Mouse (Mus musculus) heart, postnatal 0 days (tissue): ENCODE data around the gene 4930544D05Rik.

ENCODE experiments used
- CTCF ChIP-seq: IDR thresholded peaks from 2 replicates; pipeline ENCODE4 v1.5.1; 2016; ENCODE audit warnings: antibody characterized with exemption, control low read depth, low read depth
- EP300 ChIP-seq: IDR thresholded peaks from 2 replicates; pipeline ENCODE4 v1.6.1; 2016; ENCODE audit warnings: antibody characterized with exemption, low read depth

DNA sequence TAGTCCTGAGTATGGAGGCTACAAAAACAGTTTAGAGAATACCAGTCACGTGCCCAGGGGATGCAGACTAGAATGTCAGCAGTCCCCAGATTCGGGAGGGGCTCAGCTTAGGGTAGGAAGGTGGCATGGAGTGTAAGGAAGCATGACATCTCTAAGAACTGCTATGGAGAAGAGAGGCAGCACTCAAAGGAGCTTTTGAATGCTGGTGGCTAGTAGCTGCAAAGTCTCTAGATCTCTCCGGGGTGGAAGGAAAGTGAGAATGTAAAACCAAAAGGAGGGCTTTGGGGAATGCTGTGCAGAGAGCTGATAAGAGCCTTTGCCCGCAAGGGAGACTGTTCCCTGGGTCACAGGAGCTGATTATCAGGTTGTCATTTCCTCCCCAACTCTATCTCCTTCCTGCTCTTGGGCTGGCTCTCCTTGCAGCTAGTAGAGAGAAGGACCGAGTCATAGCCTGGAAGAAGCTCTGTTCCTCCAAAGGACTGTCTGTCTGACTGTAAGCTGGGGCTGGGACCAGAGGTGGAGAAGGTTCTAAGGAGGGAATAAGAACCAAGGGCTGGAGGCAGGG, 23.1 kb downstream of the 4930544D05Rik start, which contains the start of gene Gp1ba:
- no peak for TF ChIP-seq CTCF
- no peak for TF ChIP-seq EP300
